Mouse (Mus musculus) heart, postnatal 10 days (tissue): ENCODE data around the gene Clnk. TPM values are rescaled to one million over a fixed set of nuclear protein-coding genes. Genes with fewer than 3 reads are reported as not detected.

Experiments
- total RNA-seq, 2 experiments: library from RNA; stranded (reverse); gene quantifications; 2 replicates each; pipeline ENCODE4 v1.2.3; 2021

The Clnk gene
- total RNA-seq, 2 experiments from 2014 or later, result not detected

Other genes starting within 250 kb of the Clnk start
- 10 to 100 TPM in 1 of 2 experiments, 1 to 10 TPM in 1; 8.8 to 10.8 TPM for gene Zfp518b, start 192.0 kb downstream of the Clnk start, total RNA-seq